Comparison of ENCODE assay signal across 8 mouse cellular contexts in the genomic region with DNA sequence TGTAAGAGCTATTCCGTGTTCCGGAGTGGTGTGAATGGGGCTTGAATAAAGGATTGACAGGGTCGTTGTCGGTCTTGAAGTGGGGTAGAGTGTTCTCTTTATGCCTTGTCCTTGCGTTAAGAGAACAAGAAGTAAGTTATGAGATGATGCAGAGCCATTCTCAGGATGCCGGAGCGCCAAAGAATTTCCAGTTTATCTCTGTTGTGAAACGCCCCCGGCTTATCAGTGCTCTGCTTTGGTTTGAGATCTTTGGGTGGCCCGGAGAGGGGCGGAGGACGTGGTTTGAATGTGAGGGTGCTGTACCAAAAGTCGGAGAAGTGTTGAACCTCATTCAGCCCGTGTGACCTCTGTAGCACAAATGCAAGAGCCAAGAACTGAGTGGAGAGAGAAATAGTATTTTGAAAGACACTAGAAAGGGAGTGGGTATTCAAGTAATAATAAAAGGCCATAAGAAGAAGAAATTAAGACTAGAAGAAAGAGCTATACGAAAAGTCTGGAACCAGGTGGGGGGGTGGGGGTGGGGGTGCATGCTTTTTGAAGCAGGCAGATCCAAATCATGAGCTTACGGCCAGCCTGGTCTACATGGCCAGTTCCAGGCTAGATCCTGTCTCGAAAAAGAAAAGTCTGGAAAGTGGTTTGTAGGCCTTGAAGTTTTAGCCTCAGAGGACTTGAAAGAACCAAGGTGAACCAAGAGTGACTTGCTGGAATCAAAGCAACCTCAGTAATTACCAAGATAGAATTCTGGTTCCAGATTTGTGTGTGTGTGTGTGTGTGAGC. TPM values are rescaled to one million over a fixed set of nuclear protein-coding genes. Genes with fewer than 3 reads are reported as not detected.
DNase-seq lines count a peak whose midpoint lies in the region; ATAC-seq and TF ChIP-seq lines count a peak whose summit lies in the region.

No protein-coding gene starts in this region.

- ATAC-seq in liver, embryonic 11.5 days (replicated peaks; ENCODE audit: low FRiP score): no peak
- ATAC-seq in midbrain, postnatal 0 days (ENCODE audit: low FRiP score): no peak

- H3K27ac ChIP-seq in liver, embryonic 11.5 days (ENCODE audit: low read depth, low read length): peak overlapping the region; percentile 49; the same call in 1 of the 2 replicates
- peak overlapping the region; percentile 76 for H3K27ac ChIP-seq in midbrain, postnatal 0 days (ENCODE audit: low read depth, low read length)

- peaks cover 23% of the 10 kb centered on the region for H3K4me1 ChIP-seq in liver, embryonic 11.5 days (replicated peaks; ENCODE audit: control insufficient read depth, insufficient read depth, low read length)
- peaks cover 8% of the 10 kb centered on the region; the same call in 1 of the 2 replicates for H3K4me1 ChIP-seq in midbrain, postnatal 0 days (ENCODE audit: insufficient read depth, low read length)

- no peaks in the 10 kb centered on the region for H3K9me3 ChIP-seq in liver, embryonic 11.5 days (ENCODE audit: control insufficient read depth, low read length)
- no peaks in the 10 kb centered on the region for H3K9me3 ChIP-seq in midbrain, postnatal 0 days (ENCODE audit: low read length)

- H3K9ac ChIP-seq in liver, embryonic 11.5 days (ENCODE audit: low read depth, low read length): peak overlapping the region; percentile 67
- peak overlapping the region; percentile 58 for H3K9ac ChIP-seq in midbrain, postnatal 0 days (replicated peaks; ENCODE audit: low read length, poor library complexity, severe bottlenecking)

- intact Hi-C loops in heart, postnatal 14 days (cut with DNase I): loop anchor here (5.0 kb wide), 1 partner anchor 71 kb away; the partner anchor contains the start of gene Slc35b1

- no peak for TF ChIP-seq CTCF in midbrain, postnatal 0 days (IDR thresholded peaks at IDR 0.05)

- H3K36me3 ChIP-seq in liver, embryonic 11.5 days (ENCODE audit: control insufficient read depth, insufficient read depth, low read length): no peaks in the 10 kb centered on the region; the same call in 1 of the 2 replicates
- no peaks in the 10 kb centered on the region for H3K36me3 ChIP-seq in midbrain, postnatal 0 days (ENCODE audit: insufficient read depth, low read length)

- WGBS in liver, embryonic 11.5 days: 7% methylated on average over 17 of the region's 17 CpGs
- 5% methylated on average over 17 of the region's 17 CpGs for WGBS in midbrain, postnatal 0 days

- peak overlapping the region; percentile 88 for H3K4me3 ChIP-seq in liver, embryonic 11.5 days (ENCODE audit: low read depth, low read length)
- H3K4me3 ChIP-seq in midbrain, postnatal 0 days (ENCODE audit: low read depth, low read length): peak overlapping the region; percentile 80

- H3K27me3 ChIP-seq in liver, embryonic 11.5 days (replicated peaks; ENCODE audit: control insufficient read depth, insufficient read depth, low read length): no peaks in the 10 kb centered on the region
- no peaks in the 10 kb centered on the region for H3K27me3 ChIP-seq in midbrain, postnatal 0 days (ENCODE audit: insufficient read depth, low read length)

- DNase-seq in layer of hippocampus, postnatal 25 days (ENCODE audit: extremely low spot score in 1 of 2, low spot score in 1 of 2): peak; percentile 26 to 31
- no peak for DNase-seq in layer of hippocampus, postnatal 36 days
- peak; percentile 42 for DNase-seq in c-Kit-positive CD71-positive TER-119-negative erythroid progenitor cells, embryonic 14.5 days (ENCODE audit: low read depth)
- DNase-seq in heart, postnatal 14 days: peak; percentile 24 to 38
- no peak for DNase-seq in liver, embryonic 11.5 days (ENCODE audit: low spot score)
- peak; percentile 5 for DNase-seq in midbrain, postnatal 0 days (ENCODE audit: low spot score)
- peak; percentile 25 for DNase-seq in urinary bladder, postnatal 25 days (ENCODE audit: low spot score)
- DNase-seq in gastrocnemius, postnatal 4 days (ENCODE audit: low spot score in 2 of 2): no peak

- H3K4me2 ChIP-seq in liver, embryonic 11.5 days: peak overlapping the region; percentile 72
- H3K4me2 ChIP-seq in midbrain, postnatal 0 days (ENCODE audit: low read depth, low read length, poor library complexity, severe bottlenecking): peak overlapping the region; percentile 53

RNA-seq across cellular contexts. Expression of gene Kat7, which starts 0.8 kb away (rescaled TPM):
- total RNA-seq in layer of hippocampus, postnatal 25 days (2021): 10 to 100 TPM; 74.8 to 75.5 TPM
- 10 to 100 TPM; 72.0 to 74.0 TPM for total RNA-seq in layer of hippocampus, postnatal 36 days (2021)
- total RNA-seq in heart, postnatal 14 days (2021): 10 to 100 TPM; 30.6 to 32.2 TPM
- polyA plus RNA-seq in liver, embryonic 11.5 days (2014; fragmentation: Nextera tagmentation; extraction: Ambion mirVana): 65.4 and 72.5 TPM in 2 replicates
- total RNA-seq in midbrain, postnatal 0 days (2014; rRNA removed): 72.5 and 113 TPM in 2 replicates
- 65.6 and 72.7 TPM in 2 replicates for polyA plus RNA-seq in midbrain, postnatal 0 days (2015; fragmentation: Nextera tagmentation; extraction: Ambion mirVana)
- total RNA-seq in gastrocnemius, postnatal 4 days (2021): 10 to 100 TPM; 44.2 to 44.4 TPM

RNA-seq across cellular contexts. Expression of gene Fam117a, which starts 26.0 kb away (rescaled TPM):
- total RNA-seq in layer of hippocampus, postnatal 25 days (2021): 1 to 10 TPM; 3.2 to 7.2 TPM
- 1 to 10 TPM; 4.7 to 7.3 TPM for total RNA-seq in layer of hippocampus, postnatal 36 days (2021)
- 10 to 100 TPM; 11.3 to 14.0 TPM for total RNA-seq in heart, postnatal 14 days (2021)
- 41.3 and 44.9 TPM in 2 replicates for polyA plus RNA-seq in liver, embryonic 11.5 days (2014; fragmentation: Nextera tagmentation; extraction: Ambion mirVana)
- total RNA-seq in midbrain, postnatal 0 days (2014; rRNA removed): 5.3 and 6.1 TPM in 2 replicates
- polyA plus RNA-seq in midbrain, postnatal 0 days (2015; fragmentation: Nextera tagmentation; extraction: Ambion mirVana): 1.1 and 1.6 TPM in 2 replicates
- total RNA-seq in gastrocnemius, postnatal 4 days (2021): 10 to 100 TPM; 21.1 to 24.9 TPM

RNA-seq across cellular contexts. Expression of gene Tac4, which starts 49.5 kb away (rescaled TPM):
- total RNA-seq in layer of hippocampus, postnatal 25 days (2021): not detected
- not detected for total RNA-seq in layer of hippocampus, postnatal 36 days (2021)
- total RNA-seq in heart, postnatal 14 days (2021): not detected
- polyA plus RNA-seq in liver, embryonic 11.5 days (2014; fragmentation: Nextera tagmentation; extraction: Ambion mirVana): not detected in 2 replicates
- total RNA-seq in midbrain, postnatal 0 days (2014; rRNA removed): not detected in 2 replicates
- polyA plus RNA-seq in midbrain, postnatal 0 days (2015; fragmentation: Nextera tagmentation; extraction: Ambion mirVana): not detected in 2 replicates
- total RNA-seq in gastrocnemius, postnatal 4 days (2021): not detected

Comparison
In these comparisons a context has a peak if more than half of its experiments do, and no peak if none do; other contexts are left out.
1. DNase-seq: peak in layer of hippocampus, postnatal 25 days (2 of 2), c-Kit-positive CD71-positive TER-119-negative erythroid progenitor cells, embryonic 14.5 days (single experiment), heart, postnatal 14 days (2 of 2), midbrain, postnatal 0 days (single experiment) and urinary bladder, postnatal 25 days (single experiment); none in layer of hippocampus, postnatal 36 days (0 of 2), liver, embryonic 11.5 days (single experiment) and gastrocnemius, postnatal 4 days (0 of 2).